ENCODE assay signal across 33 mouse cellular contexts in genomic region chr1:161921928-161922327, GRCm38 (mm10). TPM values are rescaled to one million over a fixed set of nuclear protein-coding genes. Genes with fewer than 3 reads are reported as not detected.
A peak's percentile ranks its signal among the peaks of the same experiment; 100 is the strongest.
DNase-seq lines count a peak whose midpoint lies in the region; ATAC-seq and TF ChIP-seq lines count a peak whose summit lies in the region.
"Had no signal": no experiment of that assay in that cellular context is flagged by ENCODE, and none has a peak within 500 bp of the region (broad histone marks: within the 10 kb centered on the region; RNA-seq: fewer than 3 reads in every experiment).

No protein-coding gene starts in this region.

- DNase-seq in A20 (ENCODE audit: low read depth, low spot score): peak; percentile 71
- peak; percentile 19 for DNase-seq in CD4-positive, CD25-positive, alpha-beta regulatory T cell, adult 2 months (ENCODE audit: low read depth, low spot score)
- no peak for DNase-seq in layer of hippocampus, postnatal 10 days (ENCODE audit: low spot score in 2 of 2)
- DNase-seq in cerebellum, adult 9-10 months: no peak
- no peak for DNase-seq in left cerebral cortex, adult 2 months (ENCODE audit: extremely low spot score in 1 of 2, low spot score in 2 of 2)
- DNase-seq: adrenal gland, postnatal 10 days; cerebellum, adult 18-20 months; cerebellum, postnatal 25 days; embryo, embryonic 11 days; gastrocnemius, postnatal 25 days; heart, adult 2 months; heart, postnatal 14 days; kidney, adult 11 months; kidney, postnatal 36 days; liver; liver, postnatal 0 days; lung, postnatal 10 days; midbrain, embryonic 14.5 days; right cerebral cortex, postnatal 4 days; thymus, postnatal 14 days had no signal

- peak; percentile 66 for ATAC-seq in granulocyte monocyte progenitor cell, adult 5-6 weeks (replicated peaks; ENCODE audit: poor library complexity, severe bottlenecking)
- peak; percentile 79 for ATAC-seq in neutrophil, adult 5-6 weeks (ENCODE audit: extremely low read depth, insufficient number of reproducible peaks, low FRiP score, poor library complexity, severe bottlenecking)
- ATAC-seq: forebrain, embryonic 13.5 days; hindbrain, postnatal 0 days; liver, postnatal 0 days had no signal

- H3K4me3 ChIP-seq in left cerebral cortex, adult 2 months: no peak overlapping the region
- H3K4me3 ChIP-seq: embryonic facial prominence, embryonic 13.5 days; erythroblast, embryonic 14.5 days; forebrain, embryonic 13.5 days; heart, adult 2 months; heart, embryonic 13.5 days; kidney, embryonic 15.5 days; limb, embryonic 10.5 days; megakaryocyte, embryonic 14.5 days; neural tube, embryonic 12.5 days had no signal

- no peak overlapping the region for H3K27ac ChIP-seq in left cerebral cortex, adult 2 months
- H3K27ac ChIP-seq: embryonic facial prominence, embryonic 13.5 days; forebrain, embryonic 13.5 days; heart, adult 2 months; heart, embryonic 13.5 days; hindbrain, postnatal 0 days; kidney, embryonic 15.5 days; limb, embryonic 10.5 days; neural tube, embryonic 12.5 days had no signal

- no peak for TF ChIP-seq CTCF in left cerebral cortex, adult 2 months (IDR thresholded peaks at IDR 0.05)

- intact Hi-C loops in left cerebral cortex, adult 2 months (cut with DNase I): no loop called here

RNA-seq across cellular contexts. Expression of gene Suco, which starts 45.4 kb away (rescaled TPM):
- 25.1 and 30.5 TPM in 2 replicates for total RNA-seq in granulocyte monocyte progenitor cell, adult 5-6 weeks (2014; fragmentation: Nextera tagmentation)
- 102 and 110 TPM in 2 replicates for total RNA-seq in granulocyte monocyte progenitor cell, adult 5-6 weeks (2017)
- 77.2 and 121 TPM in 2 replicates for total RNA-seq in neutrophil, adult 5-6 weeks (2017)
- 10 to 100 TPM; 36.7 to 44.8 TPM for total RNA-seq in layer of hippocampus, postnatal 10 days (2021)
- total RNA-seq in left cerebral cortex, adult 2 months (2021): 10 to 100 TPM; 36.9 to 37.4 TPM

RNA-seq across cellular contexts. Expression of gene Pigc, which starts 47.1 kb away (rescaled TPM):
- 17.2 and 17.9 TPM in 2 replicates for total RNA-seq in granulocyte monocyte progenitor cell, adult 5-6 weeks (2014; fragmentation: Nextera tagmentation)
- total RNA-seq in granulocyte monocyte progenitor cell, adult 5-6 weeks (2017): 19.0 and 23.6 TPM in 2 replicates
- total RNA-seq in neutrophil, adult 5-6 weeks (2017): 18.3 and 19.2 TPM in 2 replicates
- 10 to 100 TPM; 15.4 to 18.0 TPM for total RNA-seq in layer of hippocampus, postnatal 10 days (2021)
- 10 to 100 TPM; 13.2 to 13.6 TPM for total RNA-seq in left cerebral cortex, adult 2 months (2021)

RNA-seq across cellular contexts. Expression of gene 4930558K02Rik, which starts 57.5 kb away (rescaled TPM):
- not detected in 2 replicates for total RNA-seq in granulocyte monocyte progenitor cell, adult 5-6 weeks (2014; fragmentation: Nextera tagmentation)
- total RNA-seq in granulocyte monocyte progenitor cell, adult 5-6 weeks (2017): not detected in 2 replicates
- not detected in 2 replicates for total RNA-seq in neutrophil, adult 5-6 weeks (2017)
- under 1 TPM in 1 of 2 experiments, not detected in 1; 0.37 TPM for total RNA-seq in layer of hippocampus, postnatal 10 days (2021)
- total RNA-seq in left cerebral cortex, adult 2 months (2021): not detected
- total RNA-seq: adrenal gland, postnatal 10 days; gastrocnemius, postnatal 25 days; heart, adult 2 months; heart, postnatal 14 days; hindbrain, postnatal 0 days; layer of hippocampus, postnatal 14 days; MEL had no signal

Comparison
In these comparisons a context has a peak if more than half of its experiments do, and no peak if none do; other contexts are left out.
1. DNase-seq: peak in A20 (single experiment) and CD4-positive, CD25-positive, alpha-beta regulatory T cell, adult 2 months (single experiment); none in layer of hippocampus, postnatal 10 days (0 of 2), cerebellum, adult 9-10 months (single experiment) and left cerebral cortex, adult 2 months (0 of 2).